In the genomic region with DNA sequence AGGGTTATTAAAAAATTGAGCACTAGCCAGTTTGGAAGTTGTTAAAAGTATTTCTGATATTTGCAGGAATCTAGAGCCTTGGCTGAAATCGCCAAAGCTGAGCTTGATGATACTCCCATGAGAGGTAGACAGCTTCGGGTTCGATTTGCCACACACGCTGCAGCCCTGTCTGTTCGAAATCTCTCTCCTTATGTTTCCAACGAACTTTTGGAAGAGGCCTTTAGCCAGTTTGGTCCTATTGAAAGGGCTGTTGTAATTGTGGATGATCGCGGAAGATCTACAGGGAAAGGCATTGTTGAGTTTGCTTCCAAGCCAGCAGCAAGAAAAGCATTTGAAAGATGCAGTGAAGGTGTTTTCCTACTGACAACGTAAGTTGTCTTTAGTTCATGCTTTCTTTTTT, we compare ENCODE assay signal across 7 mouse cellular contexts. TPM values are rescaled to one million over a fixed set of nuclear protein-coding genes. Genes with fewer than 3 reads are reported as not detected.
DNase-seq lines count a peak whose midpoint lies in the region; ATAC-seq and TF ChIP-seq lines count a peak whose summit lies in the region.

No protein-coding gene starts in this region.

- H3K27me3 ChIP-seq in spleen, adult 2 months (ENCODE audit: control insufficient read depth, insufficient read depth, low read length), result no peaks in the 10 kb centered on the region
- no peaks in the 10 kb centered on the region for H3K27me3 ChIP-seq in forebrain, embryonic 14.5 days (replicated peaks; ENCODE audit: control insufficient read depth, insufficient read depth, low read length)
- no peaks in the 10 kb centered on the region for H3K27me3 ChIP-seq in liver, embryonic 11.5 days (replicated peaks; ENCODE audit: control insufficient read depth, insufficient read depth, low read length)
- H3K27me3 ChIP-seq in stomach, postnatal 0 days (ENCODE audit: control insufficient read depth, insufficient read depth, low read length), result no peaks in the 10 kb centered on the region

- peaks cover 38% of the 10 kb centered on the region for H3K36me3 ChIP-seq in spleen, adult 2 months (ENCODE audit: control insufficient read depth, insufficient read depth, low read length)
- peaks cover 58% of the 10 kb centered on the region for H3K36me3 ChIP-seq in forebrain, embryonic 14.5 days (ENCODE audit: control insufficient read depth, insufficient read depth, low read length)
- H3K36me3 ChIP-seq in liver, embryonic 11.5 days (ENCODE audit: control insufficient read depth, insufficient read depth, low read length), result peaks cover 39% of the 10 kb centered on the region
- peaks cover 14% of the 10 kb centered on the region; the same call in 1 of the 2 replicates for H3K36me3 ChIP-seq in stomach, postnatal 0 days (ENCODE audit: control insufficient read depth, insufficient read depth, low read length)

- no peak for TF ChIP-seq EP300 in stomach, postnatal 0 days (optimal IDR thresholded peaks at IDR 0.05)

- under 1% methylated on average over 9 of the region's 9 CpGs for WGBS in spleen, adult 2 months
- WGBS in forebrain, embryonic 14.5 days, result 3% methylated on average over 9 of the region's 9 CpGs
- WGBS in liver, embryonic 11.5 days, result 5% methylated on average over 9 of the region's 9 CpGs
- under 1% methylated on average over 9 of the region's 9 CpGs for WGBS in stomach, postnatal 0 days

- peak overlapping the region; percentile 100 for H3K9ac ChIP-seq in forebrain, embryonic 14.5 days (ENCODE audit: low read length)
- H3K9ac ChIP-seq in liver, embryonic 11.5 days (ENCODE audit: low read depth, low read length), result peak overlapping the region; percentile 100
- peak overlapping the region; percentile 100 for H3K9ac ChIP-seq in stomach, postnatal 0 days (ENCODE audit: low read length)

- H3K9me3 ChIP-seq in forebrain, embryonic 14.5 days (replicated peaks; ENCODE audit: control insufficient read depth, low read length), result no peaks in the 10 kb centered on the region
- no peaks in the 10 kb centered on the region for H3K9me3 ChIP-seq in liver, embryonic 11.5 days (ENCODE audit: control insufficient read depth, low read length)
- H3K9me3 ChIP-seq in stomach, postnatal 0 days (ENCODE audit: control insufficient read depth, low read length), result no peaks in the 10 kb centered on the region

- H3K4me3 ChIP-seq in spleen, adult 2 months (ENCODE audit: extremely low read depth, insufficient read depth, insufficient read length), result peak overlapping the region; percentile 91
- H3K4me3 ChIP-seq in forebrain, embryonic 14.5 days (ENCODE audit: low read depth, low read length), result peak overlapping the region; percentile 100
- H3K4me3 ChIP-seq in liver, embryonic 11.5 days (ENCODE audit: low read depth, low read length), result peak overlapping the region; percentile 100
- H3K4me3 ChIP-seq in stomach, postnatal 0 days (ENCODE audit: low read depth, low read length), result peak overlapping the region; percentile 100

- peak overlapping the region; percentile 91 for H3K4me2 ChIP-seq in forebrain, embryonic 14.5 days (ENCODE audit: low read length)
- H3K4me2 ChIP-seq in liver, embryonic 11.5 days, result peak overlapping the region; percentile 97
- H3K4me2 ChIP-seq in stomach, postnatal 0 days (replicated peaks; ENCODE audit: low read depth), result peak overlapping the region; percentile 86

- DNase-seq in spleen, adult 2 months (ENCODE audit: low read depth in 1 of 2, low spot score in 2 of 2), result no peak
- no peak for DNase-seq in spleen, postnatal 36 days (ENCODE audit: low spot score in 2 of 2)
- DNase-seq in forebrain, embryonic 14.5 days (ENCODE audit: low spot score), result no peak
- no peak for DNase-seq in liver, embryonic 11.5 days (ENCODE audit: low spot score)
- DNase-seq in stomach, postnatal 0 days (ENCODE audit: low spot score), result no peak
- no peak for DNase-seq in adrenal gland, postnatal 14 days
- no peak for DNase-seq in B cell, adult 2 months

- H3K27ac ChIP-seq in spleen, adult 2 months (ENCODE audit: insufficient read depth, low read length), result no peak overlapping the region
- H3K27ac ChIP-seq in forebrain, embryonic 14.5 days (ENCODE audit: low read depth, low read length), result no peak overlapping the region
- H3K27ac ChIP-seq in liver, embryonic 11.5 days (ENCODE audit: low read depth, low read length), result no peak overlapping the region
- no peak overlapping the region for H3K27ac ChIP-seq in stomach, postnatal 0 days (replicated peaks)

- TF ChIP-seq POLR2A in spleen, adult 2 months (IDR thresholded peaks at IDR 0.05; ENCODE audit: low read depth, low read length), result no peak

- TF ChIP-seq CTCF in spleen, adult 2 months (IDR thresholded peaks at IDR 0.05; ENCODE audit: extremely low read depth, insufficient read depth, insufficient read length, insufficient replicate concordance), result no peak
- TF ChIP-seq CTCF in stomach, postnatal 0 days (IDR thresholded peaks at IDR 0.05; ENCODE audit: low read depth), result no peak

- no peak for ATAC-seq in forebrain, embryonic 14.5 days
- no peak for ATAC-seq in liver, embryonic 11.5 days (replicated peaks; ENCODE audit: low FRiP score)
- no peak for ATAC-seq in stomach, postnatal 0 days (ENCODE audit: low FRiP score, low TSS enrichment)

- peaks cover 8% of the 10 kb centered on the region for H3K4me1 ChIP-seq in spleen, adult 2 months (ENCODE audit: control insufficient read depth, insufficient read depth, insufficient read length)
- peaks cover 25% of the 10 kb centered on the region for H3K4me1 ChIP-seq in forebrain, embryonic 14.5 days (ENCODE audit: control insufficient read depth, insufficient read depth, low read length)
- H3K4me1 ChIP-seq in liver, embryonic 11.5 days (replicated peaks; ENCODE audit: control insufficient read depth, insufficient read depth, low read length), result peaks cover 21% of the 10 kb centered on the region; the same call in 1 of the 2 replicates
- H3K4me1 ChIP-seq in stomach, postnatal 0 days (replicated peaks; ENCODE audit: control insufficient read depth, insufficient read depth), result peaks cover 3% of the 10 kb centered on the region; the same call in 1 of the 2 replicates

RNA-seq across cellular contexts. Expression of gene Sfpq, which starts 2.1 kb away (rescaled TPM):
- polyA plus RNA-seq in spleen, adult 2 months (2012; rRNA removed), result 51.4 and 71.4 TPM in 2 replicates
- 102 and 105 TPM in 2 replicates for polyA plus RNA-seq in forebrain, embryonic 14.5 days (2014; fragmentation: Nextera tagmentation; extraction: Ambion mirVana)
- 89.4 and 93.4 TPM in 2 replicates for polyA plus RNA-seq in liver, embryonic 11.5 days (2014; fragmentation: Nextera tagmentation; extraction: Ambion mirVana)
- polyA plus RNA-seq in stomach, postnatal 0 days (2015; fragmentation: Nextera tagmentation; extraction: Ambion mirVana), result 41.5 and 42.9 TPM in 2 replicates
- total RNA-seq in adrenal gland, postnatal 14 days (2021), result 286 and 302 TPM in 2 replicates

RNA-seq across cellular contexts. Expression of gene Zmym1, which starts 37.8 kb away (rescaled TPM):
- polyA plus RNA-seq in spleen, adult 2 months (2012; rRNA removed), result 1.0 and 1.3 TPM in 2 replicates
- 31.5 and 35.1 TPM in 2 replicates for polyA plus RNA-seq in forebrain, embryonic 14.5 days (2014; fragmentation: Nextera tagmentation; extraction: Ambion mirVana)
- polyA plus RNA-seq in liver, embryonic 11.5 days (2014; fragmentation: Nextera tagmentation; extraction: Ambion mirVana), result 22.5 and 23.8 TPM in 2 replicates
- polyA plus RNA-seq in stomach, postnatal 0 days (2015; fragmentation: Nextera tagmentation; extraction: Ambion mirVana), result 4.8 and 5.3 TPM in 2 replicates
- 8.1 and 9.2 TPM in 2 replicates for total RNA-seq in adrenal gland, postnatal 14 days (2021)

RNA-seq across cellular contexts. Expression of gene Zmym6, which starts 54.0 kb away (rescaled TPM):
- polyA plus RNA-seq in spleen, adult 2 months (2012; rRNA removed), result 2.5 and 3.1 TPM in 2 replicates
- 21.2 and 32.3 TPM in 2 replicates for polyA plus RNA-seq in forebrain, embryonic 14.5 days (2014; fragmentation: Nextera tagmentation; extraction: Ambion mirVana)
- polyA plus RNA-seq in liver, embryonic 11.5 days (2014; fragmentation: Nextera tagmentation; extraction: Ambion mirVana), result 10.0 and 12.5 TPM in 2 replicates
- polyA plus RNA-seq in stomach, postnatal 0 days (2015; fragmentation: Nextera tagmentation; extraction: Ambion mirVana), result 5.1 and 6.6 TPM in 2 replicates
- 13.6 and 14.5 TPM in 2 replicates for total RNA-seq in adrenal gland, postnatal 14 days (2021)

RNA-seq across cellular contexts. Expression of gene Zmym4, which starts 55.3 kb away (rescaled TPM):
- polyA plus RNA-seq in spleen, adult 2 months (2012; rRNA removed), result 2.5 TPM in 2 replicates
- 22.7 and 25.8 TPM in 2 replicates for polyA plus RNA-seq in forebrain, embryonic 14.5 days (2014; fragmentation: Nextera tagmentation; extraction: Ambion mirVana)
- polyA plus RNA-seq in liver, embryonic 11.5 days (2014; fragmentation: Nextera tagmentation; extraction: Ambion mirVana), result 13.6 and 13.7 TPM in 2 replicates
- polyA plus RNA-seq in stomach, postnatal 0 days (2015; fragmentation: Nextera tagmentation; extraction: Ambion mirVana), result 6.7 and 7.1 TPM in 2 replicates
- total RNA-seq in adrenal gland, postnatal 14 days (2021), result 37.1 and 40.0 TPM in 2 replicates
